Mouse (Mus musculus): Measurements from ENCODE around the gene Elavl2.

- TF ChIP-seq CTCF (IDR thresholded peaks at IDR 0.05; ENCODE audit: borderline replicate concordance, insufficient read depth, low read length) (no peak), POLR2A (IDR thresholded peaks at IDR 0.05; ENCODE audit: low read depth, low read length) (no peak)
Measured at GRCm38 (mm10) chr4:91405047-91405446, 4.5 kb upstream of the Elavl2 start.

Data from embryonic fibroblast, embryonic 13.5 days (primary cell).